Mouse (Mus musculus) limb, embryonic 15.5 days (tissue): ENCODE data around the gene Tbl1xr1. TPM values are rescaled to one million over a fixed set of nuclear protein-coding genes. Genes with fewer than 3 reads are reported as not detected.

Source experiments
- ATAC-seq: fragments of 200-750 bp; cut with Nextera tagmentation; 2 replicates; pipeline ENCODE4 v1.8.0; 2017; ENCODE audit warnings: low read depth, moderate TSS enrichment; ENCODE audit not compliant: insufficient number of reproducible peaks, low FRiP score, low TSS enrichment
- H3K27ac ChIP-seq: fragments of 300-500 bp; sonication (generic); 2 replicates; pipeline ENCODE4 v1.5.1; 2015; ENCODE audit warnings: moderate library complexity, mild to moderate bottlenecking, inconsistent platforms
- H3K27me3 ChIP-seq: fragments of 300-500 bp; sonication (generic); 2 replicates; pipeline ENCODE4 v1.6.1; 2015; ENCODE audit warnings: inconsistent platforms
- H3K36me3 ChIP-seq: fragments of 300-500 bp; sonication (generic); 2 replicates; pipeline ENCODE4 v1.6.1; 2015; ENCODE audit warnings: inconsistent platforms
- H3K4me1 ChIP-seq: fragments of 300-500 bp; sonication (generic); 2 replicates; pipeline ENCODE4 v1.6.1; 2015; ENCODE audit warnings: inconsistent platforms
- H3K4me2 ChIP-seq: fragments of 300-500 bp; sonication (generic); 2 replicates; pipeline ENCODE4 v1.6.1; 2015; ENCODE audit warnings: mild to moderate bottlenecking, inconsistent platforms
- H3K4me3 ChIP-seq: fragments of 300-500 bp; sonication (generic); 2 replicates; pipeline ENCODE4 v1.5.1; 2015; ENCODE audit warnings: mild to moderate bottlenecking, inconsistent platforms
- H3K9ac ChIP-seq: fragments of 300-500 bp; sonication (generic); 2 replicates; pipeline ENCODE4 v1.6.1; 2015; ENCODE audit warnings: inconsistent platforms
- H3K9me3 ChIP-seq: fragments of 300-500 bp; sonication (generic); 2 replicates; pipeline ENCODE4 v1.6.1; 2016; ENCODE audit warnings: inconsistent platforms
- WGBS: fragments of 180-500 bp; shearing (Covaris S2); methylation state at CpG from one replicate; pipeline ENCODE4 v1.1.7; 2015; 5-methylcytosine and 5-hydroxymethylcytosine counted together
- polyA plus RNA-seq: library from polyadenylated mRNA; unstranded; fragments of >200 nt; fragmentation: Nextera tagmentation; extraction: Ambion mirVana; gene quantifications from 2 replicates; pipeline ENCODE4 v1.2.1, GENCODE M21; 2015

Tbl1xr1 gene
- polyA plus RNA-seq, 1 experiment from 2014 or later: 25.9 TPM

DNA sequence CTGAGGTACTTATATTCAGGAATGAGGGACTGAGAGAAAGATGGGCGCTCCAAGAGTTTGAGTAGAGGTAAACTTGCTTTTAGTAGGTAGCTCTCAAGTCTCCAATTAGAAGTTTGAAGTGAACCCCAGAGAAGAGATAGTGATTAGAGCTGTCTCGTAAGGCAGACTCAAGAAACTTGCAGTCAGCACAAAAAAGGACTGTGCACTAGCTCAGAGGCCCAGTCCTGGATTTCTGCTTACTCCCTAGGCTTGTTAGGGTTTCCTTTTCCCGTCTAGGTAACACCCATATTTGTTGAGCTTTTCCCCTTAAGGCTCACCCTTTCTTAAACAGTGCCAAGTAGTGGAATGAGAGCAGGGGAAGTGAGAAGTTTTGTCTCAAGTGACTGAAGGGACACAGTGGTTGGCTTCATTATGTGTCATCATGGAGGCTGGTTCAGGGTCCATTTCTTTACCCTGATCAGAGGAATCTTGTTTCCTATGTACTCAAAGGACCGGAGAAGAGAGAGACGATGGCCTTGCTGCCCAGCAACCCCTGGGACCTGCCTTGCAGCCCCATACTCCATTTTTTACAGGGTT lies 49.9 kb downstream of the Tbl1xr1 start:
- Histone ChIP-seq H3K4me2 (no peak overlapping the region), H3K4me1 (peaks cover 17% of the 10 kb centered on the region), H3K36me3 (peaks cover 3% of the 10 kb centered on the region; the same call in 1 of the 2 replicates), H3K27me3 (no peaks in the 10 kb centered on the region), H3K9ac (no peak overlapping the region), H3K9me3 (no peaks in the 10 kb centered on the region), H3K27ac (no peak overlapping the region), H3K4me3 (no peak overlapping the region)
- 49% methylated on average over 5 of the region's 5 CpGs for WGBS
- ATAC-seq: no peak

DNA sequence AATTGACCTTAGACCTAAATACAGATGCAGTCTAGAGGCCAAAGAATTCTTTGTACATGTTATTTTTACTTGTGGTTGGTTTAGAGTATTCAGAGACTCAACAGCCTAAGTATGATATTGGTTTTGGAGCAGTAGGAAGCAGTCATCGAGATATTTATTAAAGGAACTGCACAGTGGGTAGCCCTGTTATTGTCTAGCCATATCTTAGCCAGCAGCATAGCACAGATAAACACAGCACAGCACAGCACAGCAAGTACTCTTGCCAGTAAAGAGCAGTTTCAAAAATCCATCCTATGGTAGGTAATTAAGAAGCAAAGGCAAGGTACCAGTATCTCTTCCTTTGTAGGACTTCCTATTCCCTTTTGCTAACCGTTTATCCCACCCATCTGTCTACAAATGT lies 54.8 kb downstream of the Tbl1xr1 start:
- no peaks in the 10 kb centered on the region for H3K27me3 ChIP-seq
- no peak overlapping the region for H3K4me2 ChIP-seq
- no peak overlapping the region for H3K4me3 ChIP-seq
- H3K27ac ChIP-seq: no peak overlapping the region
- H3K36me3 ChIP-seq: peaks cover 3% of the 10 kb centered on the region; the same call in 1 of the 2 replicates
- H3K9me3 ChIP-seq: no peaks in the 10 kb centered on the region
- H3K4me1 ChIP-seq: 0 out of 2 replicates have a peak, but pooled peaks cover 4% of the 10 kb centered on the region
- no peak overlapping the region for H3K9ac ChIP-seq
- no peak for ATAC-seq
- 89% methylated on average over 2 of the region's 2 CpGs for WGBS

- H3K9me3 ChIP-seq: no peaks in the 10 kb centered on the region
- H3K36me3 ChIP-seq: peaks cover under 1% of the 10 kb centered on the region; the same call in 1 of the 2 replicates
- 0 out of 2 replicates have a peak, but pooled peaks cover 3% of the 10 kb centered on the region for H3K4me1 ChIP-seq
- H3K4me2 ChIP-seq: no peak overlapping the region
- no peak overlapping the region for H3K27ac ChIP-seq
- H3K27me3 ChIP-seq: no peaks in the 10 kb centered on the region
- H3K4me3 ChIP-seq: no peak overlapping the region
- 91% methylated on average over 7 of the region's 7 CpGs for WGBS
- no peak for ATAC-seq
- no peak overlapping the region for H3K9ac ChIP-seq
These were observed 57.2 kb downstream of the Tbl1xr1 start for GRCm38 (mm10) chr3:22133626-22134025.

DNA sequence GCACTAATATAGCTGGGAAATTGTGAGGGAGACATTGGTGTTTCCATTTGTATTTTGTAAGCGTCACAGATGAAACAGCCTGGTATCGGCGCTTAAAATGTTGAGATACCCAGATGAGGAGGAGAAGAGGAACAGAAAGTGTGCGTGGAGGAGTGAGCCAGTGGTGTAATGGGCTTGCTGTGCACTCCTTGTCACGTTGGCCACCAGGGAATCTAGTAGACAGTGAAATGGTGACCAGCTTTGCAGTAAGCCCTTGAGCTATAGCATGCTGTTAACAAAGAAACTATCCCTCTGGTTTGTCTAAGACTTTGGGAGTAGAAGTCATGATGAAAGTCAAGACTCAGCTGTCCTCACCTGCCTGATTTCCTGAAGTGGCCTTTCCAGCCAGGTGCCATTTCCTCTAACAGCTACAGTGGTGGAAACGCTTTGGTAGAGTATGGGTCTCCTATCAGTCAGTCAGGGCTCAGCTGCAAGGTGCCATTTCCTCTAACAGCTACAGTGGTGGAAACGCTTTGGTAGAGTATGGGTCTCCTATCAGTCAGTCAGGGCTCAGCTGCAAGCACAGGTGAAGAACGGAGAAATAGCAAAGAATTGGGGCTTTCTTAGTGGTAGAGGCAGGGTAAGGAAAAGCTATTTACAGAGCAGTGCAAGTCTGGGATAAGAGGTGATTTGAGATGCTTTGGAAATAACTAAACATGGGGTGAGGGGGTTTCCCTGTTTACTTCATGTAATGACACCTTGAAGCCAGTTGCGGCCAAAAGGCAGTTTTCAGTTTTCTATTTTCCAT lies 61.5 kb downstream of the Tbl1xr1 start:
- Histone ChIP-seq H3K27ac (no peak overlapping the region), H3K36me3 (no peaks in the 10 kb centered on the region), H3K4me3 (no peak overlapping the region), H3K9ac (no peak overlapping the region), H3K27me3 (no peaks in the 10 kb centered on the region), H3K9me3 (no peaks in the 10 kb centered on the region), H3K4me2 (no peak overlapping the region), H3K4me1 (0 out of 2 replicates have a peak, but pooled peaks cover 3% of the 10 kb centered on the region)
- no peak for ATAC-seq
- WGBS: 85% methylated on average over 9 of the region's 9 CpGs

GRCm38 (mm10) chr3:22138580-22139099 lies 62.2 kb downstream of the Tbl1xr1 start:
- Histone ChIP-seq H3K27ac (no peak overlapping the region), H3K4me3 (no peak overlapping the region), H3K9ac (no peak overlapping the region), H3K4me2 (no peak overlapping the region), H3K9me3 (no peaks in the 10 kb centered on the region), H3K36me3 (no peaks in the 10 kb centered on the region), H3K27me3 (no peaks in the 10 kb centered on the region), H3K4me1 (0 out of 2 replicates have a peak, but pooled peaks cover 3% of the 10 kb centered on the region)
- 60% methylated on average over 2 of the region's 2 CpGs for WGBS
- no peak for ATAC-seq

GRCm38 (mm10) chr3:22140111-22140658 lies 63.7 kb downstream of the Tbl1xr1 start:
- Histone ChIP-seq H3K9ac (no peak overlapping the region), H3K4me2 (no peak overlapping the region), H3K36me3 (no peaks in the 10 kb centered on the region), H3K27ac (no peak overlapping the region), H3K4me1 (0 out of 2 replicates have a peak, but pooled peaks cover 3% of the 10 kb centered on the region), H3K4me3 (no peak overlapping the region), H3K27me3 (no peaks in the 10 kb centered on the region), H3K9me3 (no peaks in the 10 kb centered on the region)
- WGBS: 66% methylated on average over 3 of the region's 3 CpGs
- no peak for ATAC-seq

GRCm38 (mm10) chr3:22141984-22142719 lies 65.7 kb downstream of the Tbl1xr1 start:
- WGBS: 79% methylated on average over 6 of the region's 6 CpGs
- Histone ChIP-seq H3K9me3 (no peaks in the 10 kb centered on the region), H3K27ac (no peak overlapping the region), H3K4me1 (0 out of 2 replicates have a peak, but pooled peaks cover 3% of the 10 kb centered on the region), H3K27me3 (no peaks in the 10 kb centered on the region), H3K36me3 (no peaks in the 10 kb centered on the region), H3K9ac (no peak overlapping the region), H3K4me3 (no peak overlapping the region), H3K4me2 (no peak overlapping the region)
- ATAC-seq: no peak

DNA sequence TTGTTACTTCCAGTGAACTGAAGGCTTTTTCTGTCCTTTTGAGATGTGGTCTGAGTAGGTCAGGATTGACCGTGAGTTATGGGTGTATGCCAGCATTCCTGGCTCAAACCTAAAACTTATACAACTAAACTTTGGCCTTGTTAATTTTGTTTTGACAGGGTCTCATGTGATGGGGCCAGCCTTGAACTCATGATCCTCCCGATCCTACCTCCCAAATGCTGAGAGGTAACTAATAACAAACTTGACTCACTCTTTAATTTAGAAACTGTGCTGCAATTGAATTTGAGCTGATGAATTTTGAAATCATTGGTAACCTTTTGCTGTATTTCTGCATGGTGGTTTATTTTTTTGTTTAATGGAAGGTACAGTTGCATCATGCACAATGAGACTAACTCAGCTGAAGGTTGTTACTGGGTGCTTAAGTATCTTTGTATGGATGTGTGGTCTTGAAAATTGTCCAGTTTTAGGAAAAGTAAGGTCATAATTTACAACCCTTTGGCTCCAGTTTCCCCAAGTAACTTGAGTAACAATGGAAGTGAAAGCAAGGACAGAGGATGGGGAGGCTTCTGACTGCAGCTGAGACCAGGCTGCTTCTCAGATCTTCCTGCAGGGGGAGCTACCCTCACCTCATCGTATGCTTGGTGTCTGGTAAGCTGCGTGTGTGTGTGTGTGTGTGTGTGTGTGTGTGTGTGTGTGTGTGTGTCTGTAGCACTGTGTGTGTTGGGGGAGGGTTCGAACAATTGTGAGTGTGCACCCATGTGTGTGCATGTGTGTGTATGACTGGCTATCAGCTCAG lies 66.6 kb downstream of the Tbl1xr1 start:
- Histone ChIP-seq H3K4me3 (no peak overlapping the region), H3K4me1 (0 out of 2 replicates have a peak, but pooled peaks cover 3% of the 10 kb centered on the region), H3K9me3 (no peaks in the 10 kb centered on the region), H3K27me3 (no peaks in the 10 kb centered on the region), H3K9ac (no peak overlapping the region), H3K27ac (no peak overlapping the region), H3K36me3 (no peaks in the 10 kb centered on the region), H3K4me2 (no peak overlapping the region)
- ATAC-seq: no peak
- 77% methylated on average over 5 of the region's 5 CpGs for WGBS

DNA sequence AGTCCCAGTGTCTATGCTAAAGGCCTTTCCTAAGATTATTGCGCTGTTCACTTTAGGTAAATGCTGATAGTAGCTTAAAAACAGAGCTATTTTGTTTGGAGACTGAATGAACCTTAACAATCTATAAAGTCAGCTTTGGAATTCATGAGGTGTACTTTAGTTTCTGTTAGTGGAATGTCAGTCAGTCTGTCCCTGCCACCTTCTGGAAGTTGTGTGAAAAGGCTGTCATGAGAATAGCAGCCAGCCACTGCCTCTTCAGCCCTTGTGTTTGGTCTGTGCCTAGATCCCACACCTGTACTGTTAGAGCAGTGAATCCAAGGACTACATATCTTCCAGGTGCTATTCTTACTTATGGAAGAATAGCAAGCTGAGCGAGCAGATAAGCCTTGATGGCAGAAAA lies 67.8 kb downstream of the Tbl1xr1 start:
- Histone ChIP-seq H3K27me3 (no peaks in the 10 kb centered on the region), H3K27ac (no peak overlapping the region), H3K9ac (no peak overlapping the region), H3K4me2 (no peak overlapping the region), H3K4me3 (no peak overlapping the region), H3K4me1 (no peaks in the 10 kb centered on the region), H3K9me3 (no peaks in the 10 kb centered on the region), H3K36me3 (no peaks in the 10 kb centered on the region; the same call in 1 of the 2 replicates)
- WGBS: 92% methylated on average over 2 of the region's 2 CpGs
- ATAC-seq: no peak

DNA sequence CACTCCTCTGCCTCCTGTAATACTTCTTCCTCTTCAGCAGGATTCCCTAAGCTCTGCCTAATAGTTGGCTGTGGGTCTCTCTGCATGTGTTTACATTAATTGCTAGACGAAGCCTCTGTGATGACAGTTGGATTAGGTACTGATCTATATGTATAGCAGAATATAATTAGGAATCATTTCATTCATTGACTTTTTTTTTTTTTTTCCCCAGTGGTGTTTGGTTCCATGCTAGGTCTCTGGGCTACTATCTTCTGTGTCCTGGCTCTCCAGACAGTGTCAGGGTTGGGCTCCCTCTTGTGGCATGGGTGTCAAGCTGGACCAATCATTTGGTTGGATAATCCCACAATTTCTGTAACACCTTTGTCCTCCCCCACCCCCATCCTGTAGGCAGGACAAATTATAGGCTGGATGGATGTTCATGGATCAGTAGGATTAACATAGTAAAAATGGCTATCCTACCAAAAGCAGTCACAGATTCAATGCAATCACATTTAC lies 71.0 kb downstream of the Tbl1xr1 start:
- no peak for ATAC-seq
- no peak overlapping the region for H3K4me3 ChIP-seq
- H3K4me2 ChIP-seq: no peak overlapping the region
- no peak overlapping the region for H3K9ac ChIP-seq
- H3K36me3 ChIP-seq: no peaks in the 10 kb centered on the region; the same call in 1 of the 2 replicates
- 76% methylated on average over 1 of the region's 1 CpGs for WGBS
- H3K27me3 ChIP-seq: no peaks in the 10 kb centered on the region
- no peaks in the 10 kb centered on the region for H3K9me3 ChIP-seq
- H3K27ac ChIP-seq: no peak overlapping the region
- no peaks in the 10 kb centered on the region for H3K4me1 ChIP-seq
